Mouse (Mus musculus): ENCODE results near the gene Cdkal1.

GRCm38 (mm10) chr13:29235065-29235464, 620.4 kb downstream of the Cdkal1 start:
- TF ChIP-seq CTCF (conservative IDR thresholded peaks at IDR 0.05; ENCODE audit: insufficient read depth, insufficient read length, low read depth, low read length) (no peak), POLR2A (IDR thresholded peaks at IDR 0.05; ENCODE audit: low read depth, low read length) (no peak)
